Mouse (Mus musculus): ENCODE results near the gene 4930435E12Rik.

Gene 4930435E12Rik

DNA sequence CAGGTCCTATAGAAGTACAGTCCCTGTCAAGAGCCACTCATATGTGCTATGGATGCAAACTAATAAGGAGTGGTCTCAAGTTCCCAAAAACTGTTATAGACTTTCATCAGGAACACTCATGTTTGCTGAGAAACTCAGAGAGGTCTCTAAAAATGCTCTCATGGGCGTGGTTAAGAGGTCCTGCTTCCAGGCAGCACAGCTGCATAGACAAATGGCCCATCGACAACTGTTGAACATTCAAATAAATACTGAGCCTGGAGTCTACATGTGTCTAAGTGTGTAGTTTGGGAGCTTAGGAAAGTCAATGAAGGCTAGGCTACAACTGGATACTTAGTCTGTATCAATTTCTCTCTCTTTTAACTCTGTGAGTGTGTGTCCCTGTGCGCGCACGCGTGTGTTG, 57.4 kb downstream of the 4930435E12Rik start:
- DNase-seq (ENCODE audit: extremely low read depth, low read depth) = no peak

DNA sequence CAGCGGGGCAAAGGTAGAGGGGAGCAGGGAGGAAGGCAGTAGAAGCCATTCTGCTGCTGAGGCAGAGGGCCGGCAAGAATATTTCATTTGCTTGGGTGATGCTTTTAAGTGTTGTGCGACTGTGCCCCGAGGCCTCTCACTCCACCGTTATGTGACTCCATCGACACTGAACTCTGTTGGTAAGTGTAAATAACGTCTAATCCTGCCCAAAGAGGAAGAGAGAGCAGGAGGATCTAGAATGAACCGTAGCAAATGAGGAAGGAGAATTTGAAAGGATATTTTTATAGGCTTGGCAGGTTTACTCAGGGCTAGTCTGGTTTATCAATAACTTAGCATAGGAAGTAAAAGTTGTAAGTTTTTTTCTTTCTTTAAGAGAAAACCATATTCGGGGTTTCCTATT, 59.0 kb downstream of the 4930435E12Rik start:
- no peak for DNase-seq (ENCODE audit: extremely low read depth, low read depth)

DNA sequence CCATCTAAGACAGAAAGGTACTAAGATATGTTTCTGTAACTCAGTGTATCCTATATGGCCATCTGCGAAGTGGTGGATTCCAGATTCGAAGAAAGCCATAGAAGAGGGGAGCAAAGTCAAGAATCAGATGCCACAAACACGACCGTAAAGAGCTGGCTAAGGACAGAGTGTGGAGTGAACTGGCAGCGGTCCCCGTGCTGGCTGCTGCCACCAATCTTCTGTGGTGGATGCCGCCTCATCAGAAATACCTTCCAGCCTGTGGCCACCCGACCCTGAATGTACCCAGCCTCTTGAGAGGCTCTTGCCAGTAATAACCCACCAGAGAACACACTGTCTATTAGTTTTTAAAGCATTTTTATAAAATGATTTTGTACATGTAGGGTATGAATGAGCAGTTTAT, 60.2 kb downstream of the 4930435E12Rik start:
- no peak for DNase-seq (ENCODE audit: extremely low read depth, low read depth)

DNA sequence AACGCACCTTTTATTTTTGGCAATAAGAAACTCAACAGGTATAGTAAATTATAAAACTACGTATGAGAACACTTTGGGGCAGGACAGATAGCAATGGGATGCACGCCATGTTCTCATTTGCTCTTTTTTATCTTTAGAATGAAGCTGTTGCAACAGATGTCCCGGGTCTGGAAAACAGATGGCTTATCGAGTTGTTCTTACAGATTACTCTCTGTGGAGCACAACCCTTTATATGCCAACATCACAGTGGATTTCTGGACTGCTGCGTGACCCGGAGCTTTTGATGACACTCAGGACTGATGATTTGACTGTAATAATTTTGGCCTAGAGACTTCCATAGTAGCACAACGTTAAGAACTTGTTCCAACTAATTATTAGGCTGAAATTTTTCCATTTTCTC, 60.8 kb downstream of the 4930435E12Rik start:
- no peak for DNase-seq (ENCODE audit: extremely low read depth, low read depth)

DNA sequence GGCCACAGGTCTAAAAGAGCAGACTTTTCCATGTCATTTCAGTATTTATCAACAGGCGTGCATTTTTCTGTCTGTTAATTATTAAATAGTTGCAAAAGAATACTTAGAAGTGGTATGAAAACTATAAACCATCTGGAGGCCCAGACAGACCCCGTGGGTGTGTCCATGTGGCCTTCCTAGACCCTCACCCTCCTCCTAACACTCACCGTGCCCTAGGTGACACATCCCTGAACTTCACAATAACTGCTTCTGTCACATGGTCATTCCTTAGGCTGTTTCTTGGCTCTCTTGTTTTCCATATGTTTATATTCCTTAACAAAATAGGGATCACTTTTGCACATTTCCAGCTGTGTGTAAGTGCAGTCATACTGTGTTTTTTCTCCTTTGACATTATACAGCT, 61.9 kb downstream of the 4930435E12Rik start:
- DNase-seq (ENCODE audit: extremely low read depth, low read depth) = no peak

DNA sequence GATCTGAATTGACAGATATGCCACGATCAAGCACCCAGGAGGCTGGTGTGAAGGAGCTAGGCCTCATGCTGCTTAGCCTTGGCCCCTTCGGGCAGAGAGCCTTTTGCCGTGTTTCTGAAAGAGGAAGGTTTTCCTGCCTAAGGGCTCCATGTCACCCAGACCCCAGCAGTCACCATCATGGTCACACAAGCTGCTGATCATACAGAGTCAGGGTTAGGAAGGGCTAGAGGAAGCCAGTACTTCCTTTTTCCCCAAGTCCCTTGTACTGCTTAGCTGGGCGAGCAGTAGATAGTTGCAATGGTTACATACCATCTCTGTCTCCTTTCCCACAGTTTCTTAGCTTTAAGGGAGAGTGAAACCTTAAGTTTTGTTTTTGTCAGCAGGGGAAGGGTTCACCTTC, 65.0 kb downstream of the 4930435E12Rik start:
- DNase-seq (ENCODE audit: extremely low read depth, low read depth) = peak; percentile 31

DNA sequence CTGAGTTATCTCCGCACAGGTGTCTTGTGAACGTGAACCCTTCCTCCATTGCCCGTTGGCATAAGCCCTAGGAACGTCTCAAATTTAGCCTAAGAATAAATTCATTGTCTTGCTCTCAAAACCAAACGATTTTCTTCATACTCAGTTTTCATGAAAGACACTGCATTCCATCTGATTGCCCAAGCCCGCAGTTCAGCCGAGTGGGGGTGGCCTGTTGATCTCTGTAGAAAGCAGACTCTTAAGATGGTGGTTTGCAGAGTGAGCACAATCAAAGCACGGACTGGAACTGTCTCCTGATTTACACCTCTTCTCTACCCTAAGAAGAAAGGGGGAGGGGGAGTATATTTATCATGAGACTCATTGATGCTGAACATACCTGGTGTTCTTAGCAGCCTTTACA, 66.1 kb downstream of the 4930435E12Rik start:
- DNase-seq (ENCODE audit: extremely low read depth, low read depth) = no peak

Data from MEL-GATA-1-ER (cell line).